Mouse (Mus musculus) megakaryocyte, embryonic 14.5 days (primary cell): ENCODE results near the gene Ehf.

ENCODE experiments used
- FLI1 ChIP-seq: IDR thresholded peaks from 2 replicates; pipeline ENCODE4 v1.6.1; 2012; ENCODE audit warnings: low read length, inconsistent platforms, mixed read lengths
- GATA1 ChIP-seq: IDR thresholded peaks from 3 replicates; pipeline ENCODE4 v1.6.1; 2012; ENCODE audit warnings: mixed read lengths, low read length, inconsistent platforms, borderline replicate concordance

DNA sequence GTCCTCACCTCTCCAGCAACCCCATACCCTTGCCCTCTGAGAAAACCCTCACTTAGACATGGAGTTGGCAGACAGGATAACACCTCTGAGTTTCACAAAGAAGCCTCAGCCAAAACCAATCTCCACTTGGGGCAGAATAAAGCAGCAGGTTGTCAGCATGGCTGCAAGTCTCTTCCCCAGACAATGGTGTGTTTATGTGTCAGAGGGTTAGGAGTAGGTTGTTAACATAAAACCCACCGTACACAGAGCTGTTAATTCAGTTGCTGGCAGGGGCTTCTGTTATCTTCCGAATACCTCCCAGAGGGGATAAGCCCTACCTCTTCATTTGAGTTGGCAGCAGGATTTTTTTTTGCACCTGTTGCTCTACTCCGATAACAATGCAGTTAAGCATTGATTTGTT is 9.9 kb downstream of the Ehf start:
- TF ChIP-seq GATA1: no peak
- no peak for TF ChIP-seq FLI1
